Mouse (Mus musculus) embryo, embryonic 10.5 days (tissue): Measurements from ENCODE around the gene Zfp658.
A peak's percentile ranks its signal among the peaks of the same experiment; 100 is the strongest.

Experiments
- DNase-seq: peaks from one replicate; pipeline ENCODE4 v3.0.0-alpha.2; 2015; ENCODE audit warnings: low spot score

The Zfp658 gene

DNA sequence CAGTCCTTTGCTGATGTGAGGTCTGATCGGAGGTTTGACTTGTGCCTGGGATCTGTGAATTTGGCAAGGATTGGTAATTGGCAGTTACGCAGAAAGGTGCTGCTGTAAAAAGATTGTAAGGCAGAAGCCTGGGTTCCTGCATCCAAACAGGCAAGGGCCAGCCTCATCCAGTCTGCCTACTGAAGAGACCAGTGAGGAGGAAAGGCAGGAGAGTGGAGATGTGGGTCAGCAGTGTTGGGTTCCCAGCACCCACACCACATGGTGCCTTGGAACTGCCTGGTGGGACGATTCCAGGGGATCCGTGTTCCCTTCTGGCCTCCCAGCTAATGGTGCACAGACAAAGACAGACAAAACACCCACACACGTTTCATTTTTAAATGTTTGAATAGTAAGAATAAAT is 18.5 kb downstream of the Zfp658 start:
- DNase-seq: no peak

DNA sequence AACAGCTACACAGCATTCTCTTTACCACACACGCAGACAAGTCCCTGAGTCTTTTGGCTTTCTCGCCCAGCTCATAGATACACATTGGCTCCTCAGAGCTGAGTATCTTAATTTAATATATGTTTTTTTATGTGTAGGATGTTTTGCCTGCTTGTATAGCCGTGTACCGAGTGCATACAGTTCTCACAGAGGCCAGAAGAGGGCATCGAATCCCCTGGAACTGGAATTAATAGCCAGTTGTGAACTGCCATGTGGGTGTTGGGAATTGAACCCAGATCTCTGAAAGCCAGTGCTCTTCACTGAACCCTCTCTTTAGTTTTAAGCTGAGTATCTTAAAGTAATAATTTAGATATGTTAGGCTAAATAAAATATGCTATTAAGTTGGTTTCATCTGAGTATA is 22.7 kb downstream of the Zfp658 start:
- DNase-seq: no peak

DNA sequence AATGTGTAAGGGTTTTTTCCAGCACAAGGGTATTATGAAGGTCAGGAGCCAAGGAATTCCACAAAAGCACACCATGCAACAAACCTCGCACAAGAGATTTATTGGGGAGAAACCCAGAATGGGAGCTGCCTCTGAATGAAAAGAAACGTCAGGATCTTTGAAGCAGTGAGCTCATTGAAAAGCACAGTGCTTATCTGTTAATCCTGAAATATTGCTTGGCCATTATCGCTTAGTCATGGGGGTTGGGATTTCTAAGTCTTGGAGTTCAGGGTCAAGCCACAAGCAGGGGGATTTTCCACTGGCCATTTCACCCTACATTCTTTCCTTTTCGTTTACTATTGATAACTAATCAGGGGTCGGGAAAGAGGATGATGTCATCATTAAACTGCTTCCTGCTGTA is 39.8 kb downstream of the Zfp658 start:
- DNase-seq: peak; percentile 51

DNA sequence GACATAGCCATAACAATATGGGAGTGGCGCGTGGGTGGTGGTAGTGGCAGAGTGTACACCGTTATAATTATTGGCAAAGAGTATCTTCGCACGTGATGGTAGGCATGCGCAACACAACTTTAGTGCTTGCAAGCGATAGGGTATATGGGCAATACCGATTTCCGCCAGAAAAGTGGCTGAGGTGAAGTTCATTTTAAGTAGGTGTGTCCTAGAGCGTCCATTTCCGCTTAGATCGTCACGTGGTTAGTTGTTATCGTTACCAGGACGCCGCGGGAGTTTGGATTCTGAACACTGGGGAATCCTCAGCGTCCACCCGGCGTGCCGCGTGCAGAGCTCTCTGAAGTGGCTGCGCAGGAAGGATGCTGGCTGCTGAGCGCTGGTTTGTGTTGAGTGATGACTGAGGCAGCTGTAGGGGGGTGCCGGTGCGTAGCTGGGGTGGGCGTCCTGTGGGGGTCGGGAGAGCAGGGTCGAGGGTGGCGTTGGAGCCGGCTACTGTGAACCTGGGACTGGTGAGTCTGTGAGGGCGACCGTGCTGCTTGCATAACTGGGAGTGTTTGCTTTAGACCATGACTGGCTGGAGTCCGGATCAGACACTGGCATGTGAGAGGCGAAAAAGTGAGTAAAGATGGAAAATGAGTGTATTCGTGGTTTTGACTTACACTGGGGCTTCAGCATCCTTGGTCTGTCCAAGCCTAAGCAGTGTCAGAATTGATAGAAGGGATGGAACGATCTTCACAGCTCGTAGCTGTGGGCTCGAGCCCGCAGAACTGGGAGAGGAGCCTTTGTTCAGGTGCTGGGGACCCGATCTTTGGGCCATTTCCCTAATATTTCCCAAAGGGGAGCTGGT is 45.1 kb downstream of the Zfp658 start, which contains the start of gene Zfp819:
TSS of gene Zfp819 (plus strand) at position 274 of the 847 bp plus-strand sequence.
- DNase-seq: peak; percentile 88

DNA sequence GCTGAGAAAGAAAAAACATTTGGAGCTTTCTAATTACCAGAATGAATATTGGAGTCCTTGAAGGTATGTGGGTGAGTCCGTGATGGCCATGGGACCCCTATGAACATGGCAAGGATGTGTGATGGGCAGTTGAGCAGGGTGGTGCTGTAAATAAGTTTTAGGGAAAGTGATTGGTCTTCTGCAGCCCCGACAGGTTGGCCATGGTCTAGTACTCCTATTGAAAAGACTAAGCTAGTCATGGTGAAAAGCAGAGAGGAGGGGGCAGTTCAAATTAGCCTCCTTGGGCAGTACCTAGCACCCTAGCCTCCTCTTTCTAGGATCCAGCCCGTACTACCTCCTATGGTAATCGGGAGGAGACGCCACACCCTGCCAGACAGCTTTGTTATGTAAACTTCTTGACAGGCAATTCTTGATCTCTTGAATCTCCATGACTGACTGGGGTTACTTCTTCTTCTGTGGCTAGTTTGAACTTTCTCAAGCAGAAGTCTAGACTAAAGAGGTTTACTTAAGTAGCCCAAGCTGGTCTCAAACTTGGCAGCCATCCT is 45.8 kb downstream of the Zfp658 start:
- no peak for DNase-seq

DNA sequence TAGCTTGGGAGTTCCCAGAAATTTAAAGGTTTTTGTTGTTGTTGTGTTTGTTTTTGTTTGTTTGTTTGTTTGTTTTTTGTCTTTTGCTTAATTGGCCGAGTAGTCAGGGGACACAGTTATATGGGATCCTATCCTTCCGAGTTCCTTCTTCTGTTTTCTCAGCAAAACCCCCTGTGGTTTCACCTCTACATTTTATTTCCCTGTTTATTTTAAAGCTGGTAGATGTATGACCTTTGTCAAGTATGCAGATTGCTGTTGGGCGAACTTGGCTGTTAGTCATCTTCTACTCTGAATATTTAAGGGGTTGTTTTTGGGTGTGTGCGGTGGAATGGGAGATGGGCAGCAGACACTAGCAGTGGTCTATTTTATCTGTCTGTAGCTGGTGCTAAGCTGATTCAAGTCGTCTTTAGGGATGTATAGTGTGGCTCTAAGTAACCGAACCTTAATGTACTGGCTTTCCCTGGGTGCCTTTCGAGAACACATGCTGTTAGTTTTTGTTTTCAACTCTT is 46.3 kb downstream of the Zfp658 start:
- no peak for DNase-seq

DNA sequence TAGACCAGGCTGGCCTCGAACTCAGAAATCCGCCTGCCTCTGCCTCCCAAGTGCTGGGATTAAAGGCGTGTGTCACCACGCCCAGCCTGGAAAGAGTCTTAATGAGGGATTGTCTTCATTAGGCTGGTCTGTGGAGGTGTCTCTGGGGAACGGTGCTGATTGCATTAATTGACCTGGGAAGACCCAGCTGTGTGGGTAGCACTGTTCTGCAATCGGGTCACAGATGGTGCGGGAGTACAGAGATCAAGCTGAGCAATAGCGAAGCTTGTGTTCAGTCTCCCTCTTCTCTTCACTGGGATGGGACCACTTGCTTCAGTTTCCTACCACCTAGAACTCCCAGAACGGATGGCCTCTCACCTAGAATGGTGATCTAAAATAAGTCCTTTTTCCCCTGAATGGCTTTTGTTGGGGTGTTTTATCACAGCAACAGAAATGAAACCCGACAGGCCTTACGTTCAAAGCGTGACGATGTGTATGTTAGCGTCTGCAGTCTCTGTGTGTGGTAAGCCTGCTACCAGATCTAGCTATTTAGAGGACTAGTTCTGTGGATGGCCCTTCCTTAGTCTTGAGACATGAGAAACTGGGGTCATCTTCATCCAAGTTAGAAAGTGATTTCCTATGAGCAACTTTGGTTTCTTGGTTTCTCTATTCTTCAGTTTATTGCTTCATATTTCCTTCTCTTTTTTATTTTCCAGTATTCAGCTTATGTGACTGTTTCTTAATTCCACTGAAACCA is 51.9 kb downstream of the Zfp658 start:
- no peak for DNase-seq

DNA sequence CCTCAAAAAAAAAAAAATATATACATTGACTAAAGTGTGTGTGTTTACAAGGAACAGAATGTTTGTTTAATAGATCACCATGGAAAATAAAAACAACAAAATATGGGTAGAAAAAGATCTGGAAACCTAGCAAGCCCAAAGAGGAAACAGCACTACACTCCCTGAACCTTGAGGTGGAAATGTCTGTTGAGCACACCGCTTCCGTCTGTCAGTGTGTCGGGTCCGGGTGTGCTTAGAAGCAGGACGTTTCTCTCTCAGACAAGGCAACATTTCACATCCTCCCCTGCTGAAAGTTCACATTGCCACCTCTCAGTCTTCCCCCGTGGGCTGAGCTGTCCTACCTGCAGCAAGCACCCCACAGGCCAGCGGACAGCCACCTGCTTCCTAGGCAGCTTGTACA is 60.9 kb downstream of the Zfp658 start:
- DNase-seq: no peak

DNA sequence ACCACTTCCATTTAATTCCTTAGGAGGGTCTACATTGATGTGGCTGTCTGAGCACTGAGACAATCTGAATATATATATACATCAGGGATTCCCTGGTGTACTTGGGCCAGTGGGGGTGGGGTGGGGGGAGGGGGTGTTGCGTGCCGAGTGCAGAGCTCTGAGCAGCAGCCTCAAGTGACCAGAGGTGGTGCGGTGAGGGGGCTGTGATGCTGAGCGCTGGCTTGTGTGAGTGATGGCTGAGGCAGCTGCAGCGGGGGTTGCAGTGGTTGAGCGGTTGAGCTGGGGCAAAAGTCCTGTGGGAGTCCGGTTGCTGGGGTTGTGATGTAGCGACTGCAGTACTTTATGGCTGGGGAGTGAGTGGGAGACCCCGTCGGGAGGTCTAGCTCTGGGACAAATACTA is 61.8 kb downstream of the Zfp658 start:
- peak; percentile 30 for DNase-seq
